Mouse (Mus musculus): ENCODE results near the gene Rragb.
"Not testable (repeated sequence)": the region's sequence is repeated elsewhere in the genome, so short reads cannot be mapped to it uniquely, and the experiment has no call there.

The Rragb gene

DNA sequence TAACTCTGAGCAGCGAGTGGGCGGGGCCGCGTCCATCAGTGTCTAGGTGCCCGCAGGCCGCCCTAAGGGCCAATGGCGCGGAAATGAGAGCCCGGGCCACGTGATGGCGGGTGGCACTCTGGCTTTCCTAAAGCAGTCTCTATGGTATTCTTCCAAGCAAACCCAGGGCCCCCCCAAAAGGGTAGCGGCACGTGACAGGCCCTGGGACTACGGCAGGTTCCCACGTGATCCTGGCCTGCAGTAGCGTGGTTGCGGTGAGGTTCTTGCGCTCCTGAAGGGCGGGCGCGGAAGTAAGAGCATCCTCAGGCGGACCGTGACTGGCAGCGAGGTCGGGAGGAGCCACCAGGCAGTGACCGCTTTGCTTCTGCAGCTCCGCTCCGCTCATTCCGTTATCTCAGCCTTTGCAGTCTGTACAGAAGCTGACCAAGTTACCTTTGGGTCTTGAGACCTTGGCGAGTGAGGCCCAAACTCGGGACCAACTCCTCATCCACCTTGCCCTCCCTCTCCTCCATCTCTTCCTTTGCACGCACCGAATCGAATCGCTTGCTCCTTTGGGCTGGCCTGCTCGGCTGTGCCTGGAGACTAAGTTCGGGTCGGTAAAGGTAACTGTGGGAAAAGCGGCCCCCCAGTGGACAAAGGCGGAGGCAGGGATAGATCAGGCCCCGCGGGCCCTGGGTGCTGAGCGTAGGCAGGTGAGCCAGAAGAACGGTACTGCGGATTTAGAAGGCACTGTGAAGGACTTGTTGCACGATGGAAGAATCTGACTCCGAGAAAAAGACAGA, at the start of gene Rragb:
Gene Rragb (plus strand): TSS at position 248 of the 782 bp plus-strand sequence.
- DNase-seq (ENCODE audit: low spot score): peak; percentile 10

DNA sequence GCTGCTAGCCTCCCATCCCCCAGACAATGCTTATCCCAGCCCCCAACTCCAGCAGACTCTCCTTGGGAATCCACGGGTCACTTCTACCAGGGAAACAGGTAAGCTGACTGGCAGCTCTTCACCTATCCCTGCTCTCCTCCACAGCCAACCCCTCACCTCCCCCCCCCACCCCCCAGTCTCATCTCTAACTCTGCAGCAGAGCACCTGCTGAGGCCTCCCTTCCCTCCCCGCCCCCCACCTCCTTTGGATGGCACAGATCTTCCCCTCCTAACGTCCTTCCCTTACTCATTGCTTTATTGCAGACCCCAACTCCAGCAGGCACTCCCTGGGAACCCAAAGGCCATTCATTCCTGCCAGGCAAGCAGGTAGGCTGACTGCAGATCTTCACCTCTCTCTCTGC, 21.3 kb upstream of the Rragb start, which contains the start of gene Foxr2:
Gene Foxr2 (plus strand): TSS at position 301 of the 400 bp plus-strand sequence.
- DNase-seq (ENCODE audit: low spot score): no peak

DNA sequence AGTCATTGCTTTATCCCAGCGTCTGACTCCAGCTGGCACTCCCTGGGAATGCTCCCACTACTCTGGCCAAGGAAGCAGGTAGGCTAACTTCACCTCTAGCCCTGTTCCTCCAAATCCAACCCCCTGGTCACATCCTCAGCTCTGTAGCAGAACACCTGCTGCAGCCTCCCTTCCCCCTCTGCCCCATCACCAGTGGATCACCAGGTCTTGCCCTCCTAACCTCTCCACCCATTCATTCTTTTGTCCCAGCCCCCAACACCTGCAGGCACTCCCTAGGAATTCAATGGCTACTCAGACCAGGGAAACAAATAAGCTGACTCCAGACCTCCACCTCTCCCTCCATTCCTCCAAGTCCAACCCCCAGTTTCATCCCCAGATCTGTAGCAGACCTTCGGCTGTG, 20.8 kb upstream of the Rragb start:
- no peak for DNase-seq (ENCODE audit: low spot score)

DNA sequence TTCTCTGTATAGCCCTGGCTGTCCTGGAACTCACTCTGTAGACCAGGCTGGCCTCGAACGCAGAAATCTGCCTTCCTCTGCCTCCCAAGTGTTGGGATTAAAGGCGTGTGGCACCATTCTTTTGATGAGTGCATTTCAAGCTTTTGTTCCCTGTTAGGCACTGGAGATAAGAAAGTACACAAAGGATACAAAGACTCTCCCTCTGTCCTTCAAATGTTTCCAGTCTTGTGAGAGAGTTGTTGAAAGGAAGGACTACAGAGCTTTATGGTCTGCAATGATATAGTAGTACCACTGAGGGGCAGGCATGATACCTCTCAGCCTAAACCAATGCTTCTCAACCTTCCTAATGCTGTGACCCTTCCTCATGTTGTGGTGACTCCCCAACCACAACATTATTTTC, 2.9 kb downstream of the Rragb start:
- no peak for DNase-seq (ENCODE audit: low spot score)

DNA sequence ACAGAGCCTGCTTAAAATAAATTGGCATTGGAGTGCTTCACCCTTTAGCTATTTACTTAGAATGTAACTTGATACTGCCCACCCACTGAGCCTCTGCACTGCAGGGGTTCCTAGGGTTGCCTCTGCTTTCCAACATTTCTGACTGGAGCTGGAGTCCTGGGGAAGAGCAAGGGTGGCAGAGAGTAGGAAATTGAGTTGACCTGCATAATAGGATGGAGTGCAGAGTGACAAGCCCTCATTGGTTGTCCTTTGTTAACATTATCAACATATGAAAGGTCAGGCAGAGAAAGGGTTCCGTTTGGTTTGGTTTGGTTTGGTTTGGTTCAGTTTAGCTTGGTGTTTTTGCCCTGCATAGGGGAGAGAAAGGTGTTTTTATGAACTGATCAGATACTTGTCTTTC, 12.0 kb downstream of the Rragb start:
- DNase-seq (ENCODE audit: low spot score): no peak

DNA sequence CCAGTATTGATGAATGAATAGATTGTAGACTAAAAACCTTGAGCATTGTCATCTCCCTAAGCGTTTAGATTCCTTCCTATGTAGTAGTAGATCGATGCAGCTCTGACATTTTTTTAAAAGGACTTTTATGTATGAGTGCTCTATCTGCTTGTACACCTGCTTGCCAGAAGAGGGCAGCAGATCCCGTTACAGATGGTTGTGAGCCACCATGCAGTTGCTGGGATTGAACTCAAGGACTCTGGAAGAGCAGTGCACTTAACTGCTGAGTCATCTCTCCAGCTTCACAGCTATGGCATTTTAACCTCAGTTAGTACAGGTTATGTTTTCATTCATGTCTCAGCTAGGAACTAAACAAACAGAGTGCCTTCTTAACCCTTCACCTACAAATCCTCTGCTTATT, 15.5 kb downstream of the Rragb start:
- no peak for DNase-seq (ENCODE audit: low spot score)

DNA sequence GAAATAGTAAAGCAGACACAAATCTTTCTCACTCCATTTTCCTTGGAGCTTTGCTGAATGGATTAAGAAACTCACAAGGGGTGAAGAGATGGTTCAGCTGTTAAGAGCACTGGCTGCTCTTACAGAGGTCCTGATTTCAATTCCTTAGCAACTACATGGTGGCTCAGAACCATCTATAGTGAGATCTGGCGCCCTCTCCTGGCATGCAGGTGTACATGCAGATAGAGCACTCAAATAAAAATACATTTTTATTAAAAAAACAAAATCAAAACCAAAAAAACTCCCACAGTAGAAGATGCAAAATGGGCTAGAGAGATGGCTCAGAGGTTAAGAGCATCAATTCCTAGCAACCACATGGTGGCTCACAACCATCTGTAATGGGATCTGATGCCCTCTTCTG, 35.0 kb downstream of the Rragb start:
- no peak for DNase-seq (ENCODE audit: low spot score)

DNA sequence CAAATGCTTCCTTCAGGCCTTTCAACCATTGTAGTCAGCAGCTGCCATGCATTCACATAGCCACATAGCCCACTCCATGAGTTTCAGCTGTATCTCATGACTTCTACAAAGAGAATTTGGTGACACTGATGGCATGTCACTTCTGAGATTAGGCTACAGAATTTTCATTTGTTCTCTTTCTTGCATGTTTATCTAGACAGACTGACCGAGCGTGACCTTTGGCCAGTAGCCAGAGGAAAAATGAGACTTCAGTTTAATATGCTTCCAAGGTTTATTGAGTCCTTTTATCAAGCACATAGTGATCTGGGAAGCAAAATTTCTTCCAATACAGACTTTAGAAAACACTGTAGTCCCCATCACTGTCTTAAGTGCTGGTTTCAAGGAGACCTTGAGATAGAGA, 42.4 kb downstream of the Rragb start:
- no peak for DNase-seq (ENCODE audit: low spot score)

DNA sequence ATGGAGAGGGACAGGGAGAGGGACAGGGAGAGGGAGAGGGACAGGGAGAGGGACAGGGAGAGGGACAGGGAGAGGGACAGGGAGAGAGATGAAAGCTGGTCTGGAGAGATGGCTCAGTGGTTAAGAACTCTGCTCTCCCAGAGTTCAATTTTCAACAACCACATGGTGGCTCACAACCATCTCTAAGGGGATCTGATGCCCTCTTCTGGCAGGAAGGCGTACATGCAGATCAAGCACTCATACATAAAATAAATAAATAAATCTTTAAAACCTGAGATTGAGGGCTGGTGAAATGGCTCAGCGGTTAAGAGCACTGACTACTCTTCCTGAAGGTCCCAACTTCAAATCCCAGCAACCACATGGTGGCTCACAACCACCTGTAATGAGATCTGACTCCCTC, 59.4 kb downstream of the Rragb start:
- DNase-seq (ENCODE audit: low spot score): not testable (repeated sequence)

DNA sequence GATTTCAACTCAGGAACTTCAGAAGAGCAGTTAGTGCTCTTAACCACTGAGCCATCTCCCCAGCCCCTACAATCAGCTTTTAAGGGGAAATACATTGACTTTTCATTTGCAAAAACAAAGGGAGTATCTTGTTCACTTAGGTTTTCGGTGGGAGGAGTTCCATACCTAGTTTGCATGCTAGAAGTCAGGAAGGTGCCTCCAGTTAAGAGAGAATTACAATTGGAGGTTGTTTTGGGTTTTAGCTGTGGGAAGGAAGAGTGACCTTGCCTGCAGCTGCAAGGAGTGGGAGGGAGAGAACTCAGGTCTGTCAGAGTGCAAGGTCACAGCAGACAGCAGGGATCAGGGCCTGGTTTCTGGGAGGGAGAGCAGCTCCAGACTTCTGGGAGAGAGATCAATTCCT, 71.3 kb downstream of the Rragb start:
- no peak for DNase-seq (ENCODE audit: low spot score)

All from urinary bladder, postnatal 10 days (tissue).